27 mouse cellular contexts compared by ENCODE assay signal in genomic region chr10:39443122-39443521, GRCm38 (mm10).
A peak's percentile ranks its signal among the peaks of the same experiment; 100 is the strongest.
DNase-seq lines count a peak whose midpoint lies in the region; ATAC-seq and TF ChIP-seq lines count a peak whose summit lies in the region.
"Had no signal": no experiment of that assay in that cellular context is flagged by ENCODE, and none has a peak within 500 bp of the region (broad histone marks: within the 10 kb centered on the region; RNA-seq: fewer than 3 reads in every experiment).

No protein-coding gene starts in this region.

- peak; percentile 3 for DNase-seq in adrenal gland, postnatal 14 days
- no peak for DNase-seq in adrenal gland, adult 18-20 months (ENCODE audit: low spot score in 2 of 2)
- DNase-seq in lung, postnatal 0 days (ENCODE audit: low spot score): peak; percentile 17
- DNase-seq in lung, postnatal 4 days: no peak
- DNase-seq in forebrain, embryonic 14.5 days (ENCODE audit: low spot score): no peak
- DNase-seq in left cerebral cortex, adult 18-20 months (ENCODE audit: low spot score in 2 of 2): no peak
- DNase-seq: adrenal gland, postnatal 10 days; cerebellum, adult 11-12 months; cerebellum, adult 8-10 months; cerebellum, postnatal 10 days; cerebellum, postnatal 36 days; forebrain, postnatal 0 days; gastrocnemius, adult 2 months; gastrocnemius, postnatal 14 days; heart, adult 18-20 months; heart, postnatal 10 days; heart, postnatal 36 days had no signal

- no peak overlapping the region for H3K4me2 ChIP-seq in lung, postnatal 0 days (replicated peaks; ENCODE audit: low read depth, low read length)
- no peak overlapping the region for H3K4me2 ChIP-seq in forebrain, embryonic 14.5 days (ENCODE audit: low read length)
- H3K4me2 ChIP-seq: forebrain, embryonic 13.5 days; heart, embryonic 12.5 days; heart, embryonic 15.5 days; hindbrain, embryonic 14.5 days had no signal

- ATAC-seq in lung, postnatal 0 days: peak; percentile 9; the same call in 1 of the 2 replicates
- ATAC-seq in granulocyte monocyte progenitor cell, adult 5-6 weeks (replicated peaks; ENCODE audit: poor library complexity, severe bottlenecking): peak; percentile 63
- ATAC-seq in monocyte, adult 5-6 weeks (replicated peaks; ENCODE audit: insufficient number of reproducible peaks, low FRiP score, low TSS enrichment, poor library complexity, severe bottlenecking): peak; percentile 65
- ATAC-seq in forebrain, embryonic 14.5 days: no peak
- ATAC-seq: activated CD4-positive, CD25-positive, alpha-beta regulatory T cell, adult 4 months; forebrain, embryonic 13.5 days; forebrain, postnatal 0 days; hindbrain, postnatal 0 days had no signal

- no peaks in the 10 kb centered on the region for H3K36me3 ChIP-seq in lung, postnatal 0 days (ENCODE audit: insufficient read depth, low read length)
- no peaks in the 10 kb centered on the region for H3K36me3 ChIP-seq in forebrain, embryonic 14.5 days (ENCODE audit: control insufficient read depth, insufficient read depth, low read length)
- H3K36me3 ChIP-seq: forebrain, embryonic 10.5 days; heart, embryonic 12.5 days; heart, embryonic 15.5 days; hindbrain, embryonic 10.5 days had no signal

- no peaks in the 10 kb centered on the region for H3K9me3 ChIP-seq in lung, postnatal 0 days (ENCODE audit: low read length)
- H3K9me3 ChIP-seq in forebrain, embryonic 14.5 days (replicated peaks; ENCODE audit: control insufficient read depth, low read length): no peaks in the 10 kb centered on the region
- H3K9me3 ChIP-seq: forebrain, embryonic 10.5 days; forebrain, embryonic 13.5 days; heart, embryonic 12.5 days; heart, embryonic 15.5 days; hindbrain, embryonic 10.5 days had no signal

- no peak overlapping the region for H3K9ac ChIP-seq in lung, postnatal 0 days (replicated peaks; ENCODE audit: low read depth)
- no peak overlapping the region for H3K9ac ChIP-seq in forebrain, embryonic 14.5 days (ENCODE audit: low read length)
- H3K9ac ChIP-seq: forebrain, embryonic 13.5 days; forebrain, postnatal 0 days; heart, embryonic 12.5 days; heart, embryonic 15.5 days; hindbrain, embryonic 14.5 days had no signal

- H3K4me1 ChIP-seq in lung, postnatal 0 days (ENCODE audit: insufficient read depth, low read depth, low read length): no peaks in the 10 kb centered on the region
- H3K4me1 ChIP-seq in forebrain, embryonic 14.5 days (ENCODE audit: control insufficient read depth, insufficient read depth, low read length): peaks cover 9% of the 10 kb centered on the region

- 35% methylated on average over 2 of the region's 2 CpGs for WGBS in lung, postnatal 0 days
- WGBS in forebrain, embryonic 14.5 days: 62% methylated on average over 2 of the region's 2 CpGs

- no peak for TF ChIP-seq CTCF in lung, postnatal 0 days (IDR thresholded peaks at IDR 0.05)

- H3K27ac ChIP-seq in lung, postnatal 0 days (ENCODE audit: low read length): no peak overlapping the region
- H3K27ac ChIP-seq in forebrain, embryonic 14.5 days (ENCODE audit: low read depth, low read length): no peak overlapping the region
- H3K27ac ChIP-seq: forebrain, embryonic 10.5 days; forebrain, embryonic 13.5 days; gastrocnemius, adult 2 months; heart, embryonic 15.5 days; hindbrain, embryonic 10.5 days; hindbrain, embryonic 14.5 days; hindbrain, postnatal 0 days had no signal

- H3K27me3 ChIP-seq in lung, postnatal 0 days (replicated peaks; ENCODE audit: insufficient read depth, low read length): no peaks in the 10 kb centered on the region
- no peaks in the 10 kb centered on the region for H3K27me3 ChIP-seq in forebrain, embryonic 14.5 days (replicated peaks; ENCODE audit: control insufficient read depth, insufficient read depth, low read length)
- H3K27me3 ChIP-seq: forebrain, embryonic 13.5 days; heart, embryonic 12.5 days; heart, embryonic 15.5 days had no signal

- H3K4me3 ChIP-seq in lung, postnatal 0 days (ENCODE audit: low read depth, low read length): no peak overlapping the region
- H3K4me3 ChIP-seq in forebrain, embryonic 14.5 days (ENCODE audit: low read depth, low read length): no peak overlapping the region
- H3K4me3 ChIP-seq: forebrain, embryonic 10.5 days; forebrain, embryonic 13.5 days; gastrocnemius, adult 2 months; heart, embryonic 12.5 days; heart, embryonic 15.5 days; hindbrain, embryonic 10.5 days had no signal

- no peak for TF ChIP-seq EP300 in lung, postnatal 0 days (IDR thresholded peaks at IDR 0.05)

Comparison
In these comparisons a context has a peak if more than half of its experiments do, and no peak if none do; other contexts are left out.
1. DNase-seq: peak in adrenal gland, postnatal 14 days (single experiment) and lung, postnatal 0 days (single experiment); none in adrenal gland, adult 18-20 months (0 of 2), lung, postnatal 4 days (0 of 2), forebrain, embryonic 14.5 days (single experiment) and left cerebral cortex, adult 18-20 months (0 of 2).